Mouse (Mus musculus): ENCODE data around the gene Dot1l. TPM values are rescaled to one million over a fixed set of nuclear protein-coding genes. Genes with fewer than 3 reads are reported as not detected.

The Dot1l gene
- polyA plus RNA-seq, 1 experiment from 2014 or later: 23.9 TPM

GRCm38 (mm10) chr10:80792175-80793032, 37.4 kb downstream of the Dot1l start:
- no peak overlapping the region for H3K9ac ChIP-seq (ENCODE audit: low read length)
- 76% methylated on average over 41 of the region's 41 CpGs for WGBS
- no peak overlapping the region for H3K27ac ChIP-seq (ENCODE audit: low read depth, low read length)

GRCm38 (mm10) chr10:80793033-80793784, 38.2 kb downstream of the Dot1l start:
- DNase-seq (ENCODE audit: low spot score) (no peak), ATAC-seq (ENCODE audit: insufficient read depth, low FRiP score, low TSS enrichment) (no peak)
- peaks cover 34% of the 10 kb centered on the region for H3K36me3 ChIP-seq (ENCODE audit: control insufficient read depth, insufficient read depth, low read length)
- no peak overlapping the region for H3K4me2 ChIP-seq (ENCODE audit: low read depth)
- H3K9me3 ChIP-seq (ENCODE audit: control insufficient read depth, low read length): no peaks in the 10 kb centered on the region
- H3K27me3 ChIP-seq (ENCODE audit: control insufficient read depth, insufficient read depth, low read length): no peaks in the 10 kb centered on the region
- peaks cover 10% of the 10 kb centered on the region for H3K4me1 ChIP-seq (ENCODE audit: control insufficient read depth, insufficient read depth, low read length)
- H3K27ac ChIP-seq (ENCODE audit: low read depth, low read length): no peak overlapping the region
- no peak overlapping the region for H3K9ac ChIP-seq (ENCODE audit: low read length)
- no peak overlapping the region for H3K4me3 ChIP-seq (ENCODE audit: low read depth, low read length)
- WGBS: 92% methylated on average over 13 of the region's 13 CpGs

More at GRCm38 (mm10) chr10:80792175-80793032, 37.4 kb downstream of the Dot1l start:
- H3K4me3 ChIP-seq (ENCODE audit: low read depth, low read length): no peak overlapping the region
- peaks cover 10% of the 10 kb centered on the region for H3K4me1 ChIP-seq (ENCODE audit: control insufficient read depth, insufficient read depth, low read length)
- no peak for ATAC-seq (ENCODE audit: insufficient read depth, low FRiP score, low TSS enrichment)
- H3K36me3 ChIP-seq (ENCODE audit: control insufficient read depth, insufficient read depth, low read length): peaks cover 38% of the 10 kb centered on the region
- H3K9me3 ChIP-seq (ENCODE audit: control insufficient read depth, low read length): no peaks in the 10 kb centered on the region
- no peaks in the 10 kb centered on the region for H3K27me3 ChIP-seq (ENCODE audit: control insufficient read depth, insufficient read depth, low read length)
- DNase-seq (ENCODE audit: low spot score): no peak
- no peak overlapping the region for H3K4me2 ChIP-seq (ENCODE audit: low read depth)

GRCm38 (mm10) chr10:80793803-80794202, 38.8 kb downstream of the Dot1l start:
- Histone ChIP-seq H3K4me3 (ENCODE audit: low read depth, low read length) (no peak overlapping the region; the same call in 1 of the 2 replicates), H3K9me3 (ENCODE audit: control insufficient read depth, low read length) (no peaks in the 10 kb centered on the region), H3K4me2 (ENCODE audit: low read depth) (no peak overlapping the region), H3K9ac (ENCODE audit: low read length) (no peak overlapping the region), H3K27ac (ENCODE audit: low read depth, low read length) (no peak overlapping the region), H3K4me1 (ENCODE audit: control insufficient read depth, insufficient read depth, low read length) (peaks cover 10% of the 10 kb centered on the region), H3K27me3 (ENCODE audit: control insufficient read depth, insufficient read depth, low read length) (no peaks in the 10 kb centered on the region), H3K36me3 (ENCODE audit: control insufficient read depth, insufficient read depth, low read length) (peaks cover 31% of the 10 kb centered on the region)
- ATAC-seq (ENCODE audit: insufficient read depth, low FRiP score, low TSS enrichment) (no peak), DNase-seq (ENCODE audit: low spot score) (no peak)
- 89% methylated on average over 4 of the region's 4 CpGs for WGBS

GRCm38 (mm10) chr10:80794750-80795149, 39.7 kb downstream of the Dot1l start:
- ATAC-seq (ENCODE audit: insufficient read depth, low FRiP score, low TSS enrichment): no peak
- no peak overlapping the region for H3K4me3 ChIP-seq (ENCODE audit: low read depth, low read length)
- peaks cover 16% of the 10 kb centered on the region for H3K4me1 ChIP-seq (ENCODE audit: control insufficient read depth, insufficient read depth, low read length)

GRCm38 (mm10) chr10:80796307-80796848, 41.4 kb downstream of the Dot1l start:
- no peaks in the 10 kb centered on the region for H3K27me3 ChIP-seq (ENCODE audit: control insufficient read depth, insufficient read depth, low read length)
- no peak overlapping the region; the same call in none of the 2 replicates for H3K9ac ChIP-seq (ENCODE audit: low read length)
- ATAC-seq (ENCODE audit: insufficient read depth, low FRiP score, low TSS enrichment) (no peak), DNase-seq (ENCODE audit: low spot score) (no peak)
- no peak overlapping the region for H3K27ac ChIP-seq (ENCODE audit: low read depth, low read length)
- peaks cover 15% of the 10 kb centered on the region for H3K36me3 ChIP-seq (ENCODE audit: control insufficient read depth, insufficient read depth, low read length)
- peaks cover 18% of the 10 kb centered on the region for H3K4me1 ChIP-seq (ENCODE audit: control insufficient read depth, insufficient read depth, low read length)
- no peaks in the 10 kb centered on the region for H3K9me3 ChIP-seq (ENCODE audit: control insufficient read depth, low read length)
- 89% methylated on average over 9 of the region's 9 CpGs for WGBS
- H3K4me3 ChIP-seq (ENCODE audit: low read depth, low read length): peak overlapping the region; percentile 92
- H3K4me2 ChIP-seq (ENCODE audit: low read depth): peak overlapping the region; percentile 84

More at GRCm38 (mm10) chr10:80794750-80795149, 39.7 kb downstream of the Dot1l start:
- Histone ChIP-seq H3K4me2 (ENCODE audit: low read depth) (no peak overlapping the region), H3K9ac (ENCODE audit: low read length) (no peak overlapping the region), H3K9me3 (ENCODE audit: control insufficient read depth, low read length) (no peaks in the 10 kb centered on the region), H3K27me3 (ENCODE audit: control insufficient read depth, insufficient read depth, low read length) (no peaks in the 10 kb centered on the region), H3K36me3 (ENCODE audit: control insufficient read depth, insufficient read depth, low read length) (peaks cover 25% of the 10 kb centered on the region), H3K27ac (ENCODE audit: low read depth, low read length) (no peak overlapping the region)
- DNase-seq (ENCODE audit: low spot score): no peak
- WGBS: 91% methylated on average over 8 of the region's 8 CpGs

- Histone ChIP-seq H3K9me3 (ENCODE audit: control insufficient read depth, low read length) (no peaks in the 10 kb centered on the region), H3K9ac (ENCODE audit: low read length) (peak overlapping the region; percentile 93), H3K4me1 (ENCODE audit: control insufficient read depth, insufficient read depth, low read length) (peaks cover 18% of the 10 kb centered on the region), H3K36me3 (ENCODE audit: control insufficient read depth, insufficient read depth, low read length) (peaks cover 24% of the 10 kb centered on the region), H3K27me3 (ENCODE audit: control insufficient read depth, insufficient read depth, low read length) (no peaks in the 10 kb centered on the region), H3K27ac (ENCODE audit: low read depth, low read length) (peak overlapping the region; percentile 95), H3K4me3 (ENCODE audit: low read depth, low read length) (peak overlapping the region; percentile 92), H3K4me2 (ENCODE audit: low read depth) (peak overlapping the region; percentile 84)
- WGBS: 4% methylated on average over 46 of the region's 59 CpGs
- peak; percentile 75 for ATAC-seq (ENCODE audit: insufficient read depth, low FRiP score, low TSS enrichment)
- DNase-seq (ENCODE audit: low spot score): no peak
These were observed 42.5 kb downstream of the Dot1l start for GRCm38 (mm10) chr10:80797186-80798149.

GRCm38 (mm10) chr10:80798150-80799006, 43.4 kb downstream of the Dot1l start, which contains the start of the genes Sf3a2 and Plekhj1:
Gene Sf3a2, plus strand, starts transcription at chr10:80798198.
Gene Plekhj1, minus strand, starts transcription at chr10:80798626.
- WGBS: under 1% methylated on average over 104 of the region's 104 CpGs
- Histone ChIP-seq H3K27ac (ENCODE audit: low read depth, low read length) (peak within 1 kb of the TSS; percentile 95), H3K9ac (ENCODE audit: low read length) (peak within 1 kb of the TSS; percentile 93), H3K36me3 (ENCODE audit: control insufficient read depth, insufficient read depth, low read length) (peaks cover 29% of the 10 kb centered on the region), H3K27me3 (ENCODE audit: control insufficient read depth, insufficient read depth, low read length) (no peaks in the 10 kb centered on the region), H3K4me2 (ENCODE audit: low read depth) (peak within 1 kb of the TSS; percentile 84), H3K4me1 (ENCODE audit: control insufficient read depth, insufficient read depth, low read length) (peaks cover 18% of the 10 kb centered on the region), H3K4me3 (ENCODE audit: low read depth, low read length) (peak within 1 kb of the TSS; percentile 92), H3K9me3 (ENCODE audit: control insufficient read depth, low read length) (no peaks in the 10 kb centered on the region)
- ATAC-seq (ENCODE audit: insufficient read depth, low FRiP score, low TSS enrichment) (peak; percentile 85), DNase-seq (ENCODE audit: low spot score) (peak; percentile 97)

All from neural tube, embryonic 11.5 days (tissue).